Mouse (Mus musculus): ENCODE measurements around the gene Kcnh1.

Gene Kcnh1

GRCm38 (mm10) chr1:192536440-192536839 is 345.9 kb downstream of the Kcnh1 start:
- DNase-seq: no peak

DNA sequence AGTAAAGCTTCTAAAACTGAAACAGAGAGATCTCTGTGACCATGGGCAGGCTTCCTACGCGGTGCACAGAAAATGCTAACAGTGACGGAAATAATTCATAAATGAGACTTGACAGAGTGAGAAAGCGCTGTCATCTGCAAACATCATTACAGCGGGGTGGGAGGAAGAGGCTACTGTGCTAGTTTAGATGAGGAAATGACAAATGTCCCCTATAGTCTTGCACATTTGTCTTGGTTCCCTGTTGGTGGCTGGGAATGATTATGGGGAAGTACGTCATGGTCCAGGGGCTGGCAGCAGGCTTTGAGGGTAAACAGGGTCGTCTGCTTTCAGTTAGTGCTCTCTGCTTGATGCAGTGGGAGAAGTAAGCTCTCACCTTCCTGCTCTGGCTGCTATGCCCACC is 346.6 kb downstream of the Kcnh1 start:
- DNase-seq: no peak

DNA sequence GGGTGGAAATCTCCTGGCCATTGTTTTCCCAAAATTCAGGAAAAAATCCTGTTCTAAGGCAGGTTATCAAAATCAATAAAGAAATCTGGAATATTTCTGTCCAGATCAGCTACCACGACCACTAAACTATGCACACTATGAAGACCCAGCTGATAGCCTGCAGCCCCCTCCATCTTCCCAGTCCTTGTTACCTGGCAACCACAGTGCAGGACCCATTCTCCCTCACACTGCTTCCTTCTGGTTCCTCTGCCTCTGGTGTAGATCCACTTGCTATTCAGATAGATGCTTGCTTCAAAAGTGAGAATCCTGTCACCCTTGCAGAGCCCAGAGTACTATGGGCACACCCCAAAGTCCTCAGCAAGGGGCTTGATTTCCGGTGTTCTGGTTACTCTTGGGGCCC is 351.5 kb downstream of the Kcnh1 start:
- no peak for DNase-seq

DNA sequence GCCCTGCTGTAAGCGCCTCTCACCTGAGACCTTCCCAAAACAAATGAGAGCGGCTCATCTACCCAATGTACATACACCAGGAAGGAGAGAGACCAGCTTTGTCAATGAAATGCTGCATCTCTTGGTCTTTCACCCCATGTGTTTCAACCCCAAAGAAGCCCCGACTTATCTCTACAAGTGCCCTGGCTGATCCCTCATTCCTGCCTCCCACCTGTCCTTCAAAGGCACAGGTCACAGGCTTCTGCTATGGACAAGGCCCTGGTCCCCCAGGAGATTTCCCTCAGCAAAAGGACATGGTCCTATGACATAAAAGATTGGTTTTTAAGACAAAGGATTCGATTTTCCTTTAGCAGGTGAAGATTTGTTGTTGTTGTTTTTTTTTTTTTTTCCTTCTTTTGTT is 353.1 kb downstream of the Kcnh1 start:
- no peak for DNase-seq

DNA sequence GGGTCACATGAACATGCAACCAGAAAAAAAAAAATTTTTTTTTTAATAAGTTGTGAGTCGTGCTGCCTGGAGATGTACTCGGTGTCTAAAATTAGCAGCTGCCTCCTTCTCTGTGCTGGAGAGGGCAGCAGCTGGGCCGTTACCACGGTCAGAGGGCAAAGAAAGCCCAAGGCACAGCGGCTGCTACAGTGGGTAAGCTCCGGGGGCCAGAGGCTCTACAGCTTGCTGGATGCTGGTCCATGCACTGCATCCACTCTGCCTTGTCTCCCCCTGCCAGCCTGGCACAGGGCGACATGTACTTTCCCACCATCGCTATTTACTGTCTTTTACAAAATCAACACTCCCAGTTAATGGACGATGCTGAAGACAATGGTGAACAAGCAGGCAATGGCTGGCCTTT is 353.5 kb downstream of the Kcnh1 start:
- no peak for DNase-seq

GRCm38 (mm10) chr1:192544901-192545300 is 354.3 kb downstream of the Kcnh1 start:
- no peak for DNase-seq

DNA sequence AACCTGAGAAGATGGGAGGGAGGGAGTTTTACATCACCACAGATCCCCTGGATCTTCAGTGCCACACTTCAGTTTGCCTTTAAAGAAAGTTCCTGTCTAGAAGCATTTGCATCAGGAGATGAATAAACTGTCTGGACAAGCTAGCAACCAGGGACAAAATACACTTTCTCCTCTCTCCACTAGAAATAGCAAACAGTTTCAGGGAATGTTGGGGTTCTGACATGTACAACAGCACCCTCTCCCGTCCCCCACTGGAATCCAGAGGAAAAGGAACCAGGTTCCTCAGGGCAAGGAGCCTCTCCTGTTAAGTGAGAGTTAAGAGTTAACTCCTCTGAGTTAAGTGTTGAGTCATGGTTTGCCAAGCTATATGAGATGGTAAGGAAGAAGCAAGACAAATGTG is 356.3 kb downstream of the Kcnh1 start:
- peak; percentile 25 for DNase-seq

- DNase-seq: no peak
Observed at GRCm38 (mm10) chr1:192550561-192550960, 360.0 kb downstream of the Kcnh1 start.

- no peak for DNase-seq
Observed at GRCm38 (mm10) chr1:192555516-192555915, 364.9 kb downstream of the Kcnh1 start.

- DNase-seq: no peak
Observed at GRCm38 (mm10) chr1:192557978-192558594, 367.5 kb downstream of the Kcnh1 start.

- no peak for DNase-seq
Observed at GRCm38 (mm10) chr1:192559341-192559740, 368.8 kb downstream of the Kcnh1 start.
